Mouse (Mus musculus) stomach, postnatal 0 days (tissue): Measurements from ENCODE around the gene Uvrag. TPM values are rescaled to one million over a fixed set of nuclear protein-coding genes. Genes with fewer than 3 reads are reported as not detected.

Experiments
- ATAC-seq: fragments of 200-750 bp; cut with Nextera tagmentation; 2 replicates; pipeline ENCODE4 v1.8.0; 2017; ENCODE audit not compliant: low FRiP score, low TSS enrichment
- DNase-seq: peaks from one replicate; pipeline ENCODE4 v3.0.0-alpha.2; 2016; ENCODE audit warnings: low spot score
- H3K27ac ChIP-seq: fragments of 300-500 bp; sonication (generic); replicated peaks from 2 replicates; pipeline ENCODE4 v1.5.1; 2014; ENCODE audit warnings: mild to moderate bottlenecking, control low read depth
- H3K27me3 ChIP-seq: fragments of 300-500 bp; sonication (generic); 2 replicates; pipeline ENCODE4 v1.6.1; 2014; ENCODE audit warnings: low read length; ENCODE audit not compliant: control insufficient read depth, insufficient read depth
- H3K36me3 ChIP-seq: fragments of 300-500 bp; sonication (generic); 2 replicates; pipeline ENCODE4 v1.6.1; 2014; ENCODE audit warnings: low read length, mixed read lengths; ENCODE audit not compliant: control insufficient read depth, insufficient read depth
- H3K4me1 ChIP-seq: fragments of 300-500 bp; sonication (generic); replicated peaks from 2 replicates; pipeline ENCODE4 v1.6.1; 2014; ENCODE audit warnings: antibody characterized with exemption; ENCODE audit not compliant: control insufficient read depth, insufficient read depth
- H3K4me2 ChIP-seq: fragments of 300-500 bp; sonication (generic); replicated peaks from 2 replicates; pipeline ENCODE4 v1.6.1; 2014; ENCODE audit warnings: low read depth, mild to moderate bottlenecking, control low read depth, moderate library complexity
- H3K4me3 ChIP-seq: fragments of 300-500 bp; sonication (generic); 2 replicates; pipeline ENCODE4 v1.5.1; 2014; ENCODE audit warnings: low read depth, low read length, control low read depth
- H3K9ac ChIP-seq: fragments of 300-500 bp; sonication (generic); 2 replicates; pipeline ENCODE4 v1.6.1; 2014; ENCODE audit warnings: mild to moderate bottlenecking, low read length, control low read depth, mixed read lengths
- H3K9me3 ChIP-seq: fragments of 300-500 bp; sonication (generic); 2 replicates; pipeline ENCODE4 v1.6.1; 2016; ENCODE audit warnings: low read length; ENCODE audit not compliant: control insufficient read depth
- CTCF ChIP-seq: IDR thresholded peaks from 2 replicates; pipeline ENCODE4 v1.5.1; 2016; ENCODE audit warnings: antibody characterized with exemption, low read depth, mild to moderate bottlenecking, moderate library complexity
- EP300 ChIP-seq: optimal IDR thresholded peaks from 2 replicates; pipeline ENCODE3; 2016; ENCODE audit warnings: antibody characterized with exemption
- WGBS: fragments of 180-500 bp; shearing (Covaris S2); extraction: QIAGEN DNeasy Blood & Tissue Kit; methylation state at CpG from one replicate; pipeline ENCODE4 v1.1.7; 2014; 5-methylcytosine and 5-hydroxymethylcytosine counted together
- polyA plus RNA-seq: library from polyadenylated mRNA; unstranded; fragments of >200 nt; fragmentation: Nextera tagmentation; extraction: Ambion mirVana; gene quantifications from 2 replicates; pipeline ENCODE4 v1.2.1, GENCODE M21; 2015

Gene Uvrag
- polyA plus RNA-seq, 1 experiment from 2014 or later = 9.8 TPM

GRCm38 (mm10) chr7:98861002-98861401 lies 279.9 kb downstream of the Uvrag start:
- no peaks in the 10 kb centered on the region for H3K4me1 ChIP-seq
- H3K9ac ChIP-seq = no peak overlapping the region
- H3K27ac ChIP-seq = no peak overlapping the region
- H3K9me3 ChIP-seq = no peaks in the 10 kb centered on the region
- H3K4me3 ChIP-seq = no peak overlapping the region
- no peak for TF ChIP-seq CTCF
- TF ChIP-seq EP300 = no peak
- H3K36me3 ChIP-seq = no peaks in the 10 kb centered on the region
- no peaks in the 10 kb centered on the region for H3K27me3 ChIP-seq
- ATAC-seq = no peak
- DNase-seq = no peak
- WGBS = 35% methylated on average over 2 of the region's 2 CpGs
- H3K4me2 ChIP-seq = no peak overlapping the region

GRCm38 (mm10) chr7:98857094-98857493 lies 283.8 kb downstream of the Uvrag start:
- Histone ChIP-seq H3K4me3 (no peak overlapping the region), H3K4me1 (no peaks in the 10 kb centered on the region), H3K27me3 (no peaks in the 10 kb centered on the region), H3K4me2 (no peak overlapping the region), H3K27ac (no peak overlapping the region; the same call in 1 of the 2 replicates), H3K9me3 (no peaks in the 10 kb centered on the region), H3K36me3 (no peaks in the 10 kb centered on the region), H3K9ac (no peak overlapping the region)
- no peak for DNase-seq
- no peak for TF ChIP-seq EP300
- no peak for TF ChIP-seq CTCF
- 50% methylated on average over 3 of the region's 3 CpGs for WGBS
- no peak for ATAC-seq

GRCm38 (mm10) chr7:98856128-98856527 lies 284.8 kb downstream of the Uvrag start:
- Histone ChIP-seq H3K27ac (no peak overlapping the region), H3K4me2 (no peak overlapping the region), H3K36me3 (no peaks in the 10 kb centered on the region), H3K4me3 (no peak overlapping the region), H3K9ac (no peak overlapping the region), H3K4me1 (no peaks in the 10 kb centered on the region), H3K27me3 (no peaks in the 10 kb centered on the region), H3K9me3 (no peaks in the 10 kb centered on the region)
- DNase-seq (peak; percentile 81), ATAC-seq (peak; percentile 82)
- TF ChIP-seq EP300 = no peak
- no peak for TF ChIP-seq CTCF
- 43% methylated on average over 3 of the region's 3 CpGs for WGBS

GRCm38 (mm10) chr7:98855388-98855787 lies 285.6 kb downstream of the Uvrag start:
- Histone ChIP-seq H3K36me3 (no peaks in the 10 kb centered on the region), H3K4me1 (no peaks in the 10 kb centered on the region), H3K4me2 (no peak overlapping the region), H3K4me3 (no peak overlapping the region), H3K27ac (no peak overlapping the region), H3K9me3 (no peaks in the 10 kb centered on the region), H3K27me3 (no peaks in the 10 kb centered on the region), H3K9ac (no peak overlapping the region)
- TF ChIP-seq CTCF = no peak
- TF ChIP-seq EP300 = no peak
- ATAC-seq (no peak), DNase-seq (no peak)
- WGBS = 72% methylated on average over 2 of the region's 2 CpGs

- no peak for TF ChIP-seq EP300
- TF ChIP-seq CTCF = no peak
- no peak overlapping the region for H3K4me3 ChIP-seq
- H3K27me3 ChIP-seq = no peaks in the 10 kb centered on the region
- DNase-seq = no peak
- H3K4me2 ChIP-seq = no peak overlapping the region
- no peak overlapping the region for H3K9ac ChIP-seq
- no peaks in the 10 kb centered on the region for H3K9me3 ChIP-seq
- 0 out of 2 replicates have a peak, but pooled peaks cover 2% of the 10 kb centered on the region for H3K4me1 ChIP-seq
- no peak for ATAC-seq
- WGBS = 81% methylated on average over 6 of the region's 6 CpGs
- H3K27ac ChIP-seq = no peak overlapping the region
- H3K36me3 ChIP-seq = no peaks in the 10 kb centered on the region
Observed at GRCm38 (mm10) chr7:98853806-98854205, 287.1 kb downstream of the Uvrag start.

GRCm38 (mm10) chr7:98852950-98853650 lies 287.8 kb downstream of the Uvrag start:
- Histone ChIP-seq H3K27me3 (no peaks in the 10 kb centered on the region), H3K9ac (no peak overlapping the region), H3K27ac (no peak overlapping the region), H3K4me3 (no peak overlapping the region), H3K4me1 (0 out of 2 replicates have a peak, but pooled peaks cover 2% of the 10 kb centered on the region), H3K9me3 (no peaks in the 10 kb centered on the region), H3K4me2 (no peak overlapping the region), H3K36me3 (no peaks in the 10 kb centered on the region)
- TF ChIP-seq EP300 (no peak), CTCF (no peak)
- ATAC-seq (no peak), DNase-seq (no peak)
- 80% methylated on average over 18 of the region's 18 CpGs for WGBS
